ENCODE assay signal across 9 mouse cellular contexts in the genomic region with DNA sequence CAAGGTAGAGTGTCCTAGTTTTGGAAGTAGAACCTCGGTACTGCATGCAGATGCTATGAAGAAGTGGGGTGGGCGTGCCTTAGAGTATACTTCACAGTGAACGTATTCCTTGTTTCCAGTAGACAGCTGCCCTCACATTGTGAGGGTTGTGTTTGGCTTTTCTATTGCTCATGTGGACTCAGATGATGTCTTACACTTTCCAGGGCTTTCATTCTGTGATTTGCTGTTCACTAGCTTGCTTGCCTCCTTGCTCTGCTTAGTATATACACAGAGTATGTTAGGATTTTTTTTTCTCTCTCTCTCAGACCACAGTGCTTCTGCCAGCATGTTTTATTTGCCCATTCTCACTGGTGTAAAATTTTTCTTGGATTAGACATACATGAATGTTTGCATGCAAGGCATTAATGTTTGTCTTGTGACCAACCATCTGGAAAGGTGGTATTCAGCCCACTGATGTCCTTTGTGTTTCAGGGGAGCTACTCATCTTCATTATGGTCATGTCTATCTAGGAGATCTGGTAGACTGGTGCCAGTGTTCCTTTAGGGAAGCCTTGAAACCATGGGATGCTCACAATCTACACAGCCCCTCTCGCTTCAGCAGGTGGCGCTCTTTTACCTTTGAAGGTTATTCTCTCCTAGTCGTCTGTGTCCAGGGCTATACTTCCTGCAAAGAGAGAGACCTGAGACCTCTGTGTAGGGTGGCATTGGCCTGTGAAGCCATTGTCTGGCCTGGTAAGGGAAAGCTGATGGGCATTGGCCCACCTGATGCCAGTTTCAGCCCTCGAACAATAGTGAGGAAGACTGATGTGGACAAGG.
DNase-seq lines count a peak whose midpoint lies in the region; ATAC-seq and TF ChIP-seq lines count a peak whose summit lies in the region.
"Had no signal": no experiment of that assay in that cellular context is flagged by ENCODE, and none has a peak within 500 bp of the region (broad histone marks: within the 10 kb centered on the region; RNA-seq: fewer than 3 reads in every experiment).

No protein-coding gene starts in this region.

- peak; percentile 75 for DNase-seq in heart, postnatal 0 days (ENCODE audit: low spot score)
- DNase-seq in kidney, postnatal 36 days, result peak; percentile 86 to 90
- DNase-seq in lung, adult 2 months, result peak; percentile 74
- DNase-seq in ovary, postnatal 14 days (ENCODE audit: low spot score), result peak; percentile 69
- DNase-seq in thymus, postnatal 14 days, result peak; percentile 58

- no peaks in the 10 kb centered on the region for H3K36me3 ChIP-seq in embryonic facial prominence, embryonic 15.5 days
- H3K36me3 ChIP-seq in heart, postnatal 0 days (replicated peaks; ENCODE audit: control insufficient read depth, insufficient read depth, low read length), result no peaks in the 10 kb centered on the region
- H3K36me3 ChIP-seq: heart, embryonic 13.5 days had no signal

- peak; percentile 47; the same call in 1 of the 2 replicates for TF ChIP-seq CTCF in bone marrow, adult 2 months (IDR thresholded peaks at IDR 0.05; ENCODE audit: control insufficient read depth, insufficient read depth, low read length)
- TF ChIP-seq CTCF in heart, postnatal 0 days (IDR thresholded peaks at IDR 0.05; ENCODE audit: low read depth), result peak; percentile 87
- TF ChIP-seq CTCF in lung, adult 2 months (IDR thresholded peaks at IDR 0.05; ENCODE audit: insufficient read depth, low read length), result peak; percentile 74

- no peaks in the 10 kb centered on the region for H3K9me3 ChIP-seq in embryonic facial prominence, embryonic 15.5 days (replicated peaks)
- no peaks in the 10 kb centered on the region for H3K9me3 ChIP-seq in heart, postnatal 0 days (replicated peaks; ENCODE audit: control insufficient read depth, low read length)

- no peaks in the 10 kb centered on the region for H3K27me3 ChIP-seq in embryonic facial prominence, embryonic 15.5 days
- no peaks in the 10 kb centered on the region for H3K27me3 ChIP-seq in heart, postnatal 0 days (ENCODE audit: control insufficient read depth, insufficient read depth, low read length)
- H3K27me3 ChIP-seq: heart, embryonic 13.5 days had no signal

- H3K9ac ChIP-seq in embryonic facial prominence, embryonic 15.5 days, result no peak overlapping the region
- no peak overlapping the region for H3K9ac ChIP-seq in heart, postnatal 0 days (replicated peaks; ENCODE audit: low read depth, low read length)
- H3K9ac ChIP-seq: heart, embryonic 13.5 days had no signal

- H3K4me2 ChIP-seq in embryonic facial prominence, embryonic 15.5 days (replicated peaks), result no peak overlapping the region
- H3K4me2 ChIP-seq in heart, postnatal 0 days (ENCODE audit: low read depth, low read length), result no peak overlapping the region
- H3K4me2 ChIP-seq: heart, embryonic 13.5 days had no signal

- TF ChIP-seq POLR2A in bone marrow, adult 2 months (IDR thresholded peaks at IDR 0.05; ENCODE audit: borderline replicate concordance, control insufficient read depth, low read depth, low read length), result no peak
- TF ChIP-seq POLR2A in lung, adult 2 months (IDR thresholded peaks at IDR 0.05; ENCODE audit: borderline replicate concordance, extremely low read depth, low read depth, low read length), result no peak

- no peak overlapping the region for H3K4me3 ChIP-seq in bone marrow, adult 2 months (replicated peaks; ENCODE audit: control insufficient read depth, low read depth, low read length)
- H3K4me3 ChIP-seq in embryonic facial prominence, embryonic 15.5 days (replicated peaks), result no peak overlapping the region
- H3K4me3 ChIP-seq in heart, postnatal 0 days (ENCODE audit: low read depth, low read length), result no peak overlapping the region
- no peak overlapping the region for H3K4me3 ChIP-seq in lung, adult 2 months (replicated peaks; ENCODE audit: extremely low read depth, low read depth, low read length)
- H3K4me3 ChIP-seq: heart, embryonic 13.5 days had no signal

- WGBS in bone marrow, adult 2 months, result 57% methylated on average over 7 of the region's 7 CpGs
- WGBS in embryonic facial prominence, embryonic 15.5 days, result 40% methylated on average over 7 of the region's 7 CpGs
- whole genome bisulfite sequencing in heart, postnatal 0 days, result 45% methylated on average over 7 of the region's 7 CpGs
- WGBS in lung, adult 2 months, result 43% methylated on average over 7 of the region's 7 CpGs

- no peak for TF ChIP-seq EP300 in heart, postnatal 0 days (IDR thresholded peaks at IDR 0.05; ENCODE audit: low read depth)

- H3K4me1 ChIP-seq in bone marrow, adult 2 months (ENCODE audit: control insufficient read depth, insufficient read depth, low read length), result no peaks in the 10 kb centered on the region
- H3K4me1 ChIP-seq in embryonic facial prominence, embryonic 15.5 days, result peaks cover 11% of the 10 kb centered on the region
- no peaks in the 10 kb centered on the region for H3K4me1 ChIP-seq in heart, postnatal 0 days (ENCODE audit: control insufficient read depth, insufficient read depth)
- H3K4me1 ChIP-seq in lung, adult 2 months (ENCODE audit: control insufficient read depth, insufficient read depth, low read length), result peaks cover 2% of the 10 kb centered on the region; the same call in 1 of the 2 replicates

- peak; percentile 81 for ATAC-seq in CD4-positive, CD25-positive, alpha-beta regulatory T cell, adult 4 months
- peak; percentile 63; the same call in 1 of the 2 replicates for ATAC-seq in embryonic facial prominence, embryonic 15.5 days (ENCODE audit: insufficient number of reproducible peaks, low FRiP score, low TSS enrichment, low read depth)
- peak; percentile 87 for ATAC-seq in heart, postnatal 0 days (ENCODE audit: insufficient read depth, low read depth)

- H3K27ac ChIP-seq in bone marrow, adult 2 months (ENCODE audit: control insufficient read depth, insufficient read depth, low read depth, low read length, poor library complexity), result no peak overlapping the region
- H3K27ac ChIP-seq in embryonic facial prominence, embryonic 15.5 days (replicated peaks), result 0 out of 2 replicates have a peak overlapping the region, but pooled peaks have one; percentile 1
- 0 out of 2 replicates have a peak overlapping the region, but pooled peaks have one; percentile 3 for H3K27ac ChIP-seq in heart, postnatal 0 days (ENCODE audit: low read depth)
- H3K27ac ChIP-seq: heart, embryonic 13.5 days had no signal
